Mouse (Mus musculus) frontal cortex, postnatal 10 days (tissue): ENCODE data around the gene Lpin2.
A peak's percentile ranks its signal among the peaks of the same experiment; 100 is the strongest.

ENCODE experiments used
- DNase-seq, 2 experiments: peaks; one replicate each; pipeline ENCODE4 v3.0.0; 2022; ENCODE audit warnings: low spot score in 2 of 2, mixed read lengths in 1 of 2

Gene Lpin2

DNA sequence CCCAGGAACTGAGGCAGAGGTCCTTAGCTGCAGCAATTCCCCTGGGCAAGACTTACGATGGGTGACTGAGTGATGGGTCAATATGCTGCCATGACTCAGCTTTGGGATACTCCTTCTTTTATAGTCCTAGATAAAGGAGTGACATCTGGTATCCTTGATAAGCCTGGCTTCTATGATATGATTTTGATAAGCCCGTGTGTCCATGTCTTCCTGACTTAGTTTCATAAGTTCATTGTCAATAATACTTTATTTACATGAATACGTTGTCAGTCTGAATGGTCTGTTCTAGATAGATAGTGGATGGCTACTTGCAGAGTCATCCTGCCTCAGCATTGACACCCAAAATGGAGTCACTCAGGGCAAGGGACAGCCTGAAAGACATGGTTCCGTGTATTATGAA is 11.2 kb upstream of the Lpin2 start:
- no peak for DNase-seq

GRCm38 (mm10) chr17:71177336-71177735 is 5.0 kb upstream of the Lpin2 start:
- no peak for DNase-seq

GRCm38 (mm10) chr17:71177949-71178348 is 4.4 kb upstream of the Lpin2 start:
- DNase-seq, result no peak

DNA sequence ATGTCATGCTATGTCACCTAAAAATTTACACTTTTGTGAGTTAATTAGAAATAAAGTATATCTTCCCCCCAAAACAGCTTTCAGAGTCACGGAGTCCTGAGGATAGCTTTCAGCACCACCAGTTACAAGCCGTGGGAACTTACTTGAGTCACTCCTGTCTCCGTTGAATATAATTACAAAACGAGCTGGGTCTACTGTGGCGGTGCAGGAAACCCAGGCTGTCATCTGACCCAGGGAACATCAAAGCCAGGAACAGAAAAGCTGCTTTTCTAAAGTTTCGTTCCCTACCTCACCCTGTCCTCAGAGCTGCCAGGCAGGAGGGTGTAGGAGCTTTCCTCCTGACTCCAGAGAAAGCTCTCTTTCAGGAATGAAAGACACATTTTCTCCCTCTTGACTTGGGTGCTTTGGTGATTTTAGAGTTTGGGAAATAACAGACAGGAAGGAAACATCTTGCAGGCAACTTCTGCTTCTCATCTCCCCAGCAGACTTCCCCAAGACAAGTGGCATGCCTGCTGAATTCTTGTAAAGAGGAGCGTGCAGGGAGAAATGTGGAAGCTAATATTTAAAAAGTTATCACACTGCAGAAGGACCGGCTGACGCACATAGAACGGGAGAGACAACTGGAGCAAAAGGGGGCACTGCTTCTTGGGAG is 3.7 kb upstream of the Lpin2 start:
- DNase-seq, result no peak

GRCm38 (mm10) chr17:71179551-71180309 is 2.6 kb upstream of the Lpin2 start:
- no peak for DNase-seq

DNA sequence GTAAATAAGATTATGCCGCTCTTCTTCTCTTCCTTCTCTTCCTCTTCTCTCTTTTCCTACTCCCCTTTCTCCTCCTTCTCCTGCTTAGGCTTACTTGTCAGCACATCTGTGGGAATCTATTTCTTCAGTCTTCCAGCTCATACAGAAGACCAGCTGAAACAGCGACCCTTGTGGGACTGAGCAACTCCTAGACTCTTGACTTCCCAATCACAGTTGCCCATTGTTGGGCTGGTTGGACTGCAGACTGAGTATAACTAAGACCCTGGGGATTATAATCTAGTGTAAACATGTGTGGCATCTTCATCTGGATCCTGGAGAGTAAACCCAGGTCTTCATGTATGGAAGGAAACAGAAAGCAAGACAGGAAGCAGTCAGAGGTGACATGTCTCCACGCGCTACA is 1.8 kb upstream of the Lpin2 start:
- no peak for DNase-seq

DNA sequence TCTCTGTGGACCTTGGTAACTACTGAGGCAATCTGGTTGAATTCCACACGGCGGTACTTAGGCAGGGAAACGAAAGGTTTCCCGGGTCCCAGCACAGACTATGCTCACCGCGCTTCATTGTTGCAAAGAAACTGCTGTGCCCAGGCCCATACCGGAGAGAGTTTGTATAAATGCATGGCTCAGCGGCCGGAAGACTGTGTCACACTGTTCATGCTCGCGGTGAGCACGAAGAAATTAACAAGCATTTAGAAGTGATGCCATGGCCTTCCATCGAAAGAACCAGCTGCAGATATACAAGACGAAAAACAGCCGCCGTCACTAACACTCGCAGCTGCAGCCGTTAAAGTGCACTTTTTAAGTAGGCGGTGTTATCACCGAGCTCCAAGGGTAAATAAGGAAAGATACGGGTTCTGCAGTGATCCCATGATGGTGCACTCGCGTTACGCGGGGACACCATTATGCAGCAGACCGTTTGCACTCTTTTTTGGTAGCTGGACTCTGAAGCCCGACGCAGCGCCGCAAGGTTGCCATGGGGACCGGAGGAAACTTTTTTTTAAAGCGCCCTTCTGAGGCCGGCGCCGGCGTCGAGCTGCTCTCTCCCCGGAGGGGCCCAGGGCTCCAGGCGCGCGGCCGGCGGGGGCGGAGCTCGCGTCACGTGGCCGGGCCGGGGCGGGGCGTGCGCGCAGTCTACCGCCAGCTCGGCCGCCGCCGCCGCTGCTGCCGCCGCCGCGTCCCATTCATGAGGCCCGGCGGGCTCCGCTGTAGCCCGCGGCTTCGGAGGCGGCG is 704 bp downstream of the Lpin2 start:
- DNase-seq, result peak; percentile 88 to 89

- peak; percentile 31 to 42 for DNase-seq
Observed at GRCm38 (mm10) chr17:71183657-71184261, 1.4 kb downstream of the Lpin2 start.

DNA sequence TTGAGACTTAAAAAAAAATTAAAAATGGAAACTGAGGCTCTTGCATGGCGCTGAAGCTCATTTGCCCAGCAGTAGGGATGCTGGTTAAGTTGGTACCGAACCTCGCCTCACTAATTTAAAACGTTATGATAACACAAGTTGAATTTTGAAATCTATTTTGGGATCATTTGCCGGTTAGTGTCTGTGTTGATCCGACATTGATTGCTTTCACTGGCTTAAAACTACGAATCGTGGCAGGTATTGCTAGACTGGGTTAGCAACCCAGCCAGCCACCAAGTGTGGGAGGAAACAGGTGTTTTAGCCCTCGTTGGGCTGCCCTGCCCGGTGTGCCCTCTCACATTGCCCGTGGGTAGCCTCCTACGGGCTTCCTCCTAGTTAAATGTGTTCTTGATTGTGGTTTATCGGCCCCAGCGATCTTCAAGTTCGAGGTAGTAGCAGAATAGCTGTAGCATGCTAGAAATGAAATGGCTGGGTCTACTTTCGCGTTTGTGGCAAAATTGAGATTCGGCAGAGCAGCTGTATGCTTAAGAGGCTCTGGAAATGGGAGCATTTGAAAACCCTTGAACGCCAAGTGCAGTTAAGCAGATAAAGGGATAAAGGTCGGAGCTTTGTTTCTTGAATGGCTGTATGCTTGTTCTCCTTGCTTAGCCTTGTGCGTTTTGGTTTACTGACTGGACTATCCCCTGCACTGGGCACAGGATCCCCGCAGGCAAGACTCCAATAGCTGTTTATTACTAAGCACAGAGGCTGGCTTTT is 2.2 kb downstream of the Lpin2 start:
- DNase-seq, result no peak

- no peak for DNase-seq
Observed at GRCm38 (mm10) chr17:71185368-71185767, 3.0 kb downstream of the Lpin2 start.

DNA sequence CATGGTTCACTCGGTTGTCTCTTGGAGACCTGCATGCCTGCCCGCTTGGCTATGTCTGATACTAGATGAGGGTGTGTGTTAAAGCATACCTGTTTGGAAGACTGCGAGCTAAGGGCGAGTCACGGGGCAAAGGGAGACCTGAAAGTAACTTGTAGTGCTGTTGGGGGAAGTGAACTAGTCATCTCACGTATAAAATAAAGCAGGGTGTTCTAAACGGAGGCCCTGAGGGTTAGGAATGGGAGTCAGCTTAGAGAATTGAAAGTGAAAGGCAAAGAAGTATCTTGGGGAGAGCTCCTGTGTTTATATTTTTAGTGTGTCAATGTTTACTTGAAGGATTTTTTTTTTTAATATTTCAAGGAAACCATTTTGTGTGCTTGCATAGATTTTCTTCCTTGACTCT is 8.2 kb downstream of the Lpin2 start:
- DNase-seq, result no peak

- no peak for DNase-seq
Observed at GRCm38 (mm10) chr17:71191063-71191462, 8.7 kb downstream of the Lpin2 start.

DNA sequence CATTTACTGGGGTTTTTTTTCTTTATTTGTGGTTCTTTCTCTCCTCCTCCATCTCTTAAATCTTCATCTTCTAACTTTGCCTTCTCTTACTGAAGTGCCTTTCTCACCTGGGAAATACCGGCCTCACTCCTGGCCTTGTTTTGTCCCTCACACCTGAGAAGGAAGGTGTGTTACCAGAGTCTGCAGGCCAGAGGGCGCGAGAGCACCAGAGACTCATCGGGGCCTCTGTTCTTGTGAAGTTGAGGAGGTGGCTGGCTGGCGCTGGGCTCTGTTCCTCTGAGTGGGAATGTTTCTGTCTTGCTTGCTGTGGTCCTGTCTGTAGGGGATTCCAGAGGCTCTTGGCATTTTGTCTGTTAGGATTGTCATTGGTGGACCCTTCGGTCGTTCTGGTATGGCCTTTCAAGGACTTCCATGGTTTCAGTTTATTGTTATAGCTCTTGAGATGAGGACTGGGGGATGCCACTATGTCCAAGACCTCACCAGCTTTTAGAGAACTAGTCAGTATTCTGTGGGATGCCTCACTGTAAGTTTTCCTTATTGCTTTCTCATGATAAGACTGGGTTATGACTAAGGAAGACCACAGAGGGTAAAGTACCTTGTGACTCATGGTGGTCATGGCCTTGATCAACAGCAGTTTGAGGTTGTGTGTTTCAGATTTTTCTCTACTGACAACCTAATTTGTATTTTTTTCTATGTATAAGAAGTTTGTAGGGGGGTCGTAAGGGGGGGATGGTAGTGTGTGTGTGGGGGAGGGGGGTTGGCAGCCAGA is 9.5 kb downstream of the Lpin2 start:
- DNase-seq, result no peak

DNA sequence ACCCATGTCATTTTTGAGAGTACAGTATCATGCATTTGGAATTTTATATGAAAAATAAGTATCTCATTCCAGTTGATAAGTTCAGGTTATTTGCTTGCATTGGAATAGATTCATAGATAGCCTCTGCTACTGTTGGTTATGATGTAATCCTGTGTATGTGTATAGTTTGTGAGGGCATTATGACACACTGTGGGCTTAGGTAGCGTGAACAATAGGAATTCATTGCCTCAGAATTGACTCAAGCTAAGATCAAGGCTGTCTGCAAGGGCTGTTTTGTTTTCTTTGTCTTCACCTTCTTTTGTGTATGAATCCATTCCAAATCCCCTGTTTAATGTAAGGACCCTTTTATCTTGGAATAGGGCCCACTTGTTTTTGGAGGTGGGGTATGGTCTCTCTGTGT is 10.7 kb downstream of the Lpin2 start:
- DNase-seq, result no peak

DNA sequence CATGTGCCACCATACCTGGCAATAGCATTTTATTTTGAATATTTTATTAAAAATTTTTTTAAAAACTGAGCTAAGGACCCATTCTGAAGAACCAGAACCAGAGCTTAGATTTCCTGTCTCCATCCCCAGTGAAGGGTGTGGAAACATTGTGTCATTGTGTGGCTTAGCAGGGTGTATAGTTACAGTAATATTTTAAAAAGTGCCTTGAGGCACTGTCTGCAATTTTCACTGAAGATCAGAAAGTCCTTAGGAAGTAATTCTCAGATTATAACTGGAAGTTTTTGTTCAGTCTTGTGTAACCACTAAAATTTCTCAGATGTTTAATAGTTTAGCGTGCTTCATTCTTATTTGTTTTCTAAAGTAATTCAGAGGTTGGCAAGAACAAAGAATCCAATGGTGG is 11.1 kb downstream of the Lpin2 start:
- DNase-seq, result no peak

- DNase-seq, result no peak
Observed at GRCm38 (mm10) chr17:71194906-71195632, 12.7 kb downstream of the Lpin2 start.

DNA sequence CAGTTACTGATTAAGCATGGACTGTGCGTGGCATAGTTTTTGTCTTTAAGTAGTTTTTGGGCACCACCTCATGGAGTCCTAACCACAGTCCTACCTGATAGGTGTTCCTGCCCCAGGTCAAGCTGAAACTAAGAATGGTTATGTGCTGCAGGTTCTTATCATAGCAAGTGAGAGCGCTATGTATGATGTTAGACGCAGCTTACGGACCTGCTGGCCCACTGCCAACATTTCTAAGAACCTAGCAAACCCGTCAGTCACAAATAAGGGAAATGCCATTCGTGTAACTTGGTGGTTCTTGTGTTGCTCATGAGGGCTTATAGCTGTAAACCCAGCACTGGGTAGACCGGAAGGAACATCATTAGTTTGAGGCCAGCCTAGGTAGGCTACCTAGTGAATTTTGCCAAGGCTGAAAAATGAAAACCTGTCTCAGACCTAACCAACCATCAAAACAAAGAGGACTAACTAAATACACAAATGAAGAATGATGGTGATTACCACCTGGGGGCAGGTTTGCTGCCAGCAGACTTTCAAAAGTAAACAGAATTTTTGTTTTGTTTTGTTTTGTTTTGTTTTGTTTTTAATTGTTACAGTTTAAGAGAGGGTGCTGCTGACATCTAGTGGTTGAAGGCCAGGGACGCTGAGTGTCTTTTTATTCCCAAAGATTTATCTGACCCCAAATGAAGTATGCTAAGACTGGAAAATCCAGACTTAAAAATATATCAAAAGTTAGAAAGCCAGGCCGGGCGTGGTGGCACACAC is 13.5 kb downstream of the Lpin2 start:
- DNase-seq, result peak in 1 of 2 experiments; percentile 17

- DNase-seq, result no peak
Observed at GRCm38 (mm10) chr17:71196415-71196814, 14.1 kb downstream of the Lpin2 start.

DNA sequence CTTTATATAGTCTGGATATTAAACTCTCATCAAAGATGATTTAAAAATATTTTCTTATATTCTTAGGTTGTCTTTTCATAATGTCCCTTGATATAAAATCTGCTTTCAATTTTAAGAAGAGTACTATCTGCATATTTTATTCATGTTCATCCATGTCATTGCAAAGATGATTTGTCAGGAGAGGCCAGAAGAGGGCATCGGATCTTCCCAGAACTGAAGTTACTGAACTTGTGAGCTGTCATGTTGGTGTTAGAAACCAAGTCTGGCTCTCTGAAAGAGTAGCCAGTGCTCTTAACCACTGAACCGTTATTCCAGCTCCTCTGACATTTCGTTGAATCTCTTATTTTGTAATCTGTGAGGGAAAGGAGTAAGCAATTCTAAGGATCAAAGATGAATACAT is 17.0 kb downstream of the Lpin2 start:
- no peak for DNase-seq
